Mouse (Mus musculus) urinary bladder, postnatal 10 days (tissue): ENCODE results near the gene Gm15093.
"Not testable (repeated sequence)": the region's sequence is repeated elsewhere in the genome, so short reads cannot be mapped to it uniquely, and the experiment has no call there.

Source experiments
- DNase-seq: peaks from one replicate; pipeline ENCODE4 v3.0.0; 2022; ENCODE audit warnings: low spot score

The Gm15093 gene

GRCm38 (mm10) chrX:149272077-149272476 lies at the start of gene Gm15093:
TSS of gene Gm15093 (plus strand) at chrX:149272377.
- not testable (repeated sequence) for DNase-seq
